Mouse (Mus musculus) cortical plate, adult 2 months (tissue): Measurements from ENCODE around the gene Gpld1.

Source experiments
- CTCF ChIP-seq: fragments of 200-500 bp; IDR thresholded peaks from 2 replicates; pipeline ENCODE4 v1.5.1; 2011; ENCODE audit warnings: mild to moderate bottlenecking, control low read depth, low read length; ENCODE audit not compliant: insufficient read depth; ENCODE audit errors: extremely low read depth
- POLR2A ChIP-seq: fragments of 200-500 bp; IDR thresholded peaks from 2 replicates; pipeline ENCODE4 v1.6.1; 2011; ENCODE audit warnings: mild to moderate bottlenecking, low read length, control low read depth; ENCODE audit not compliant: insufficient read depth; ENCODE audit errors: extremely low read depth

DNA sequence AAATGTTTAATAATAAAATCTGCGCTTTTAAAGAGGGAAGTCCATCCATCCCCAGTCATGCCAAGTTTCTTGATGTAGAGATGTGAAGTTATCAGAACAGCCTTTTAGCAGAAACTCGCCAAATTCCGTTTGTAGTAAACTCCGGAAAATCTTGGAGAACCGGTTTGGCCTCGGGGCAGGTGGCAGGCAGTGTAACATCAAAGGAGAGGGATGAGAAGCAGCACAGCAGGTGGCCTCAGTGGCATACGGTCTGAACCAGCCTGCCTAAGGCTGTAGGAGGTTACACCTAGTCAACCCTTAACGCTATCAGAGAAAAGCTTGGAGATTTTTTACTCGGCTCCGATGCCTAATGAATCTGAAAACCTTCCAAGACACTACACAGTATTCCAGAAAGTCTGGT, 12.5 kb downstream of the Gpld1 start:
- TF ChIP-seq POLR2A (no peak), CTCF (no peak)
